Mouse (Mus musculus) stomach, postnatal 0 days (tissue): ENCODE results near the gene Ifngr2.

Experiments used
- CTCF ChIP-seq: IDR thresholded peaks from 2 replicates; pipeline ENCODE4 v1.5.1; 2016; ENCODE audit warnings: antibody characterized with exemption, low read depth, mild to moderate bottlenecking, moderate library complexity
- EP300 ChIP-seq: optimal IDR thresholded peaks from 2 replicates; pipeline ENCODE3; 2016; ENCODE audit warnings: antibody characterized with exemption

- TF ChIP-seq CTCF = no peak
- TF ChIP-seq EP300 = no peak
Measured at GRCm38 (mm10) chr16:91609501-91610245, 62.8 kb downstream of the Ifngr2 start.
